Mouse (Mus musculus) ovary, postnatal 14 days (tissue): ENCODE measurements at regions not wholly inside any gene's neighbourhood (a gene's known extent, or its start where the extent isn't known, plus 50 kb on each side); places are given as distances from the start of the nearest gene placed in this dataset.
"Not testable (repeated sequence)": the region's sequence is repeated elsewhere in the genome, so short reads cannot be mapped to it uniquely, and the experiment has no call there.

ENCODE experiments used
- DNase-seq: peaks from one replicate; pipeline ENCODE4 v3.0.0; 2022; ENCODE audit warnings: low spot score

DNA sequence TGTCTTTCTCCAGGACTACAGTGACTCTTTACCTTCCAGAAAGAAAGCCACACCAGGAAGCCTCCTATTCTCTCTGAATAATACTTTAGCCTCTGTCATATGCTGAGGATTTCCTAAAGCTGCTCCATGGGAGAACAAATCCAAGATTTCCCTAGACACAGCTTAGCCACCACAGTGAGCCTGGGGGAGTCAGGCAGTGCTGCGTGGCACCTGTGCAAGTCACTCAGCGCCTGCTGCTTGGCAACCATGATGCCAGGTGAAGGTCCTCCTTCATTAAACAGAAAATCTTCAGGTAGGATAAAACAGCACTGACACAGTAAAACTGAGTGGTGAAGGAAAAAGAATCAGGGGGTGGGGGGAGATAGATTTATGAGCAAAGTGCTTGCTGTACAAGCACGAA lies 109.9 kb upstream of the Gadl1 start:
- no peak for DNase-seq

DNA sequence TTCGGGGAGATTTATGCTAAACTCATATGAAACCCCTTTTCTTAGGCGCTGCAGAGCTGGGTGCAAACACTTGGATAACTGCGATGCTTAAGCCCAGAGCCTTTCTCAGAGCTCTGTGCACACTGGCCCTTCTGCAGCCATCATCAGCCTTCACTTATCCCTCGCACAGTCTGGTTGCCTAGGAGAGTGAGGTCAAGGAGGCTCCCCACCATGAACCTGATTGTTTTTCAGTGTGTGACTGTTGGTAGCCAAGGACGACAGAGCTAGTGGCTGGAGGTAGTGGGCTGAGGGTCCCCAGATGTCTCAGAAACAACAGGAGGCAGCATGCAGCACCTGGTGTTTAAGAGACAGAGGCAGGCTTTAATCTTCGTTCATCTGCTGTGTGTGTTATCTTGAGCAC lies 108.6 kb upstream of the Gadl1 start:
- no peak for DNase-seq

DNA sequence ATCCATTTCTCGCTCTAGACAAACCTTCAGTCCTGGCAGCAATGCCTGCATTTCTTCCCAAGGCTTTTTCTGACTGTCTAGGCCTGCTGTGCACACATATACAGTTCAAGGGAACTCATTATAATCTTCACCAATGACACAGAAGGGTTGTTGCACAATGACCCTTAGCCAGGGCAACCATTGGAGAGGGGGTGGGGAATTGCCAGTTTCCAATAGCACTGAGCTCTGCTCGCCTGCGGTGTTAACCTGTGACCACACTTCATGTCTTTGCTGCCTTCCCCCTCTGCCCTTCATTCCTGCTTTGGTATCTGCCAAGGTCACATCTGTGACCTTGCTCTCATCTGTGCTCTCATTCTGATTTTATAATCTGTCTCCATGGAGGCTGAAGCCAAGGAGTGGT lies 106.2 kb upstream of the Gadl1 start:
- DNase-seq = no peak

DNA sequence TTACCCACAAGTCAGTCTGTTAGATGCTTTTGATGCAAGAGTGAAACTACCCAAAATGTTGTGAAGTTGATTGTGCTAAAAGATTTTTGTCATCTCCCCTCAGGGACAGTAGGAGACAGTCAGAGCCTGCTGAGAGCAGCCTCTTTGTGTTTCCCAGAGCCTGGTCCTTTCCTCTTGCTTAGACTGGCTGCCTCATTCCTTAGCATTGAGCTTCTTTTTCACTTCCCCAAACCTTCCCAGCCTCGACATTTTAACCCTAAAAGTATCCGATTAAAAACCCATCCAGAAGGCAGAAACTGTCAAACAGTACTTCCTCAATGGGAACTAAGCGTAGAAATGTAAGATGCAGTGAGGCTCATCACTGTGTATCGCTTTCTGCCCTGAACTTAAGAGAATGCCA lies 104.0 kb upstream of the Gadl1 start:
- no peak for DNase-seq

DNA sequence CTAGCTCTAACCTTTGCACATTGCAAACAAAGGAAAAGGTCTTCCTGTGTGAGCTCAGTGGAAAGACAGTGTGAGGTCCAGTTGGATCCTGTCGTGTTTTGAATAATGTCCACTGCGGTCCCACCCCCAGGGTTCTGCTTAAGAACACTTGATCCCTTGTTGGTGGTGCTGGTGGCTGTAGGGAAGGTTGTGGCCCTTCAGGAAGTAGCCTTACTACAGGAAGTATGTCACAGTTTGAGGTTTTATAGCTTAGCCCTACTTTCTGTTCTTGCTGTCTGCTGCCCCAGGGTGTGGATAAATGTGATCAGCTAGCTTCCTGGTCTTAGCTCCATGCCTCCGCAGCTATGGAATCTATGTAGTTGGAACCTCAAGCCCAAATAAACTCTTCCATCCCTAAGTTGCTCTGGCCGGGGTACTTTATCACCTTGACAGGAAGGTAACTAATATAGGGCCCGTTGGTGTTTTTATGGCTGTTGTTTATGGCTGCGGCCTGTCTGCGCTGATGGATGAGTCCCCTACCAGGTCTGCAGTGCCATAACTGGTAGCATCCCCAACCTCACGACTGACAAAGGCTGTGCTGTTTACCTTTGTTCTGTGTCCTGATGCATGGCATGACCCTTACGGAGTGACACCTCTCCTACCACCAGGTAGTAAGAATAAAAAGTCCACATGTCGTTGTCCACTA lies 103.1 kb upstream of the Gadl1 start:
- DNase-seq = no peak

DNA sequence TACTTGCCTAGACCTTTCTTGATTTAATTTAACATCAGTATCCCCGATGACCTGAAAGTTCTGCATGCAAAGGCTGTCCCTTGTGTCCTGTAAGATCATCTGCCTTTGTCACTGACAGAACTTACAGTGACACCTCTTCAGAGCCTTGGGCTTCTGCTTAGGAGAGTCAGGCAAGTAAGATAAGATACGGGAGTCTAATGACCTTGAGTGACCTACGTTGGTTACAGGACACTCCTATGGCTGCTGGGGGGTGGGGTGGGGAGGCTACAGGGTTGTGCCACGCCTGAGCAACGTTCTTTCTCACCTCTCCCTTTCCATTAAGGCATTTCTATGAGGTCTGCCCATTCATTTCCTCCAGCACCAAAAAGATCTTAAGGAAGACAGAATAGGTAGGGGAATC lies 69.1 kb upstream of the Gadl1 start:
- DNase-seq = no peak

DNA sequence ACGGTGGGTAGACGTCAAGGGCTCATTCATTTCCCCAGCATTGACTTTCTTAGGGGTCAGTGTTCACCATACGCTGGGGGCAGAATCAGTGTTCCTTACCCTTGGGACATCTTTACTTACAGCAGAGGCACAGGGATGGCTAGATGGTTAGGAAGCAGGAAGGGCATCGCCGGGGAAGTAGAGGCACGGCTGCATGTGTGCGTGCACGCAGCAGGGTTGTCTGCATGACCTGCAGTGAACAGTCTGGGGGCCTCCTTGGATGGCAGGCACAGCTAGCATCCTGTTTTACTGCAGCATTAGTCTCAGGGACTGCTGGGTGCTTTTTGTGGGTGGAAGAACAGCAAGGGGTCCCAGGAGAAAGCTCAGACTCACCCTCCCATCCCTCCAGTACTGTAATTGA lies 68.5 kb upstream of the Gadl1 start:
- DNase-seq = no peak

DNA sequence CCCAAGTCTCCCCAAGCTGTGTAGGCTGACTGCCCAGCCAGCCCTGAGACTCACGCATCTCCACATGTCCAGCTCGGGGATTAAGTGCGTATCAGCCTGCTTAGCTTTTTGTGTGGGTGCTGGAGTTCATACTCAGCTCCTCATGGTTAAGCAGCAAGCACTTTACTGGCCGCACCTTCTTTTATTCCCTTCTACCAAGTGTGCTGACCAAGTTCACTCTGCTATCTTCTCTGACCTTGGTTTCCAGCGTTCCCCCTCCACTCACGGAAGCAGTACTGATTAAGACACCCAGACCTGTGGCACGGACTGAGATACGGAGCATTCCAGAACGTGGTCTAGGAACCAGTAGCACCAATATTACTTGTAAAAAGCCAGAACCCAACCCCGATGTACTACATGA lies 67.6 kb upstream of the Gadl1 start:
- no peak for DNase-seq

DNA sequence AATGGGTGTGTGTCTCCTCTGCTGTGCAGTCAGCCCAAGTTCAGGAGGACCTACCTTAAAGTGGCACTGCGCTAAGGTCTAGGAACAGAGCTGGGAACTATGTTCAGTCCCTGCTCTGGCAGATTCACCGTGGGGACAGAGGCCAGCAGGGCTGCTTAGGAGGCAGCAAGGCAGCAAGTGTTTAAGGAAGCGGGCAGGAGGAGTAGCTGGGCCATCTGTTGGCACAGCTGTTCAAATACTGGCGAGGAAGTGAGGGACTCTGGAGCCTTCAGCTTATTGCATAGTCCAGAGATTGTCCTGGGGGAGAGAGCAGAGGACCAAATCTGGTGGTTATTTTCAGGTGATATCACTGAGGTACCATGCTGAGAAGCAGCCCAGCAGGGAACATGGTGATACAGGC lies 64.9 kb upstream of the Gadl1 start:
- DNase-seq = no peak

DNA sequence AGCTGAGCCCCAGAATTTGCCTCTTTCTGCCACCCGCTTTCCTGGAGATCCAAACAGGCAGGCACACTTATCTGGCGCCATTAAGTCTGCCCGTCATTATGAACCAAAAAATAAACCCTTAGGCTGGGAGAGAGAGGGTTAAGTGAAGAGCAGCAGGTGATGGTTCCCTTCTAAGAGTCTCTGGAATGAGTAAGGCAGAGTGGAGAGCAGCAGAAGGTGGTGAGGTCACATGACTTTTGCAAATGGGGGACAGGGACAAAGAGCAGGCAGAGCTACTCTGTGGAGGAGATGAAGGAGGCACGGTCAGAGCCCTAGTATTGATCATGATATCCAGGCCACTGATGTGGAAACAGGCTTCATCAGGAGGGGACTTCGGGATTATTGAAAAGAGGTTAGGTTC lies 64.2 kb upstream of the Gadl1 start:
- no peak for DNase-seq

DNA sequence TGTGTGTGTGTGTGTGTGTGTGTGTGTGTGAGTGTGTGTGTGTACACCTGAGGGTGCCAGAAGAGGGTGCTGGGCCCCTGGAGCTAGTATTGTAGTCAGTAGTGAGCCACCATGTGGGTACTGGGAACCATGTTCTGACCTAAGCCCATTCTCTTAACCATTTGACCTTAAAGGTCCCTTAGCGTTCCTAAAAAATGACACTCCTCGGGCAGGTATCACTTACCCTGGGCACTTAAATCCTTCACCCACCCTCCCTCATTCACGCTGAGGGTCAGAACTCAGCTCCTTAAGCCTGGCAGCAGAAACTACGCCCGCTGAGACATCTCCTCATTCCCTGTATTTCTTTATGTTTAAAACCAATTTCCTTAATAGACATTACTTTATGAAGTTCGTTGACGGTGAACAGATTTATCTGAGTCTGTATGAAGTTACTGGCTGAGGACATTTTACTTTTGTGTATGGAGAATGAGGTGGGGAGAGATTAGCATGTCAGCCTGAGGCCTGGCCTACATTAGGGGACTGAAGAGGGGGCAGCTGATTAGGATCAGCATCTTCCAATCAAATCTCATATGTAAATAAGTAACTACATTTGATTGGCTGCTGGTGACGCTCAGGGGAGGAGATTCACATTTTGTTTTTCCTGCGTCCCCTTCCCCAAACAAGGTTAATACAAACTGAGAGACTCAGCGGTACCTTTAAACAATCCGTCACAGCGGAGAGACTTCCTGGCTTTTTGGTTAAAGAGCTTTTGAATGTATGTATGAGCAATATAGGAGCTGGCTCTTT lies 61.8 kb upstream of the Gadl1 start:
- no peak for DNase-seq

DNA sequence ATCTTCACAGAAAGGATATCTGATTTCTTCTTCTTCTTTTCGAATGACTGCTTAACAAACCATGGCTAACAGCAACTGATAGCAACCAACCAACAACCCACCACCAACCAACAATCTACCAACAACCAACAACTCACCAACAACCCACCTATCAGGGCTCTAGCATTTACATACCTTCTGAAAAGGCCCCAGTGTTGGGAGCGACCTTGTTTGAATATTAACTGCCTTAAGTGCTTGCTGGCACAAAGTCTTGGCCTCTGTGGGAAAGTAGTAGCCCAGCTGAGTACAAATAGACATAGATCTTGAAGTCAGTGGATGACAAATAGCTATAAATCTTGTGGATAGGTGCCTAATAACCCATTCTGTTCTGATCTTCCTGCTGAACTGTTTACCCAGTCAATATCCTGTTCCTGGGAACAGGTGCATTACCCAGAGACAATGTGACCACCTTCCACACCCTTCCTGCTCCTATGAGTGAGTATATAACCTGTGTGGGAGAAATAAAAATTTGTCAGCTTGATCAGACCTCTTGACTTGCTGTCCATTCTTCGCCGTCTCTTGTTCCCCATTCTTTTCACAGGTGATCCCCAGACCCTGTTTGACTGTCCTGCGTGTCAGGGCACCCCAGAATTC lies 55.9 kb upstream of the Gadl1 start:
- DNase-seq = not testable (repeated sequence)

DNA sequence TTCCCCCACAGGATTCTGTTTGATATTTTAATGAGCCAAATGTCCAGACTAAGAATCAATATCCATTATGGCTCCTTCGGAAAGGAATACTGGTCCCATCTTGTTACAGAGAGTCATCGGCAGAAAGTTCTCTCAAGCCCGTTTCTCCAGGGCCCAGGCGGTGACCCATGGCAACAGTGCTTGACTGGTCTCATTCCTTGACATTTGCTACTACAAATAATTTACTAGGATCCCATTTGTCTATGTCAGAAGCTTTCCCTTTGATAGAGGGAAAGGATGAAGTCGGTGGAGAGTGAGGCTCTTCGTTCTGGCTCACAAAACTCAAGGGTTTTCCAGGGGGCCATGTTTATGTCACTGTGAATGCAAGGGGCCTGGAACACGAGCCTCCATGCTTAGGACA lies 52.0 kb upstream of the Gadl1 start:
- DNase-seq = no peak

DNA sequence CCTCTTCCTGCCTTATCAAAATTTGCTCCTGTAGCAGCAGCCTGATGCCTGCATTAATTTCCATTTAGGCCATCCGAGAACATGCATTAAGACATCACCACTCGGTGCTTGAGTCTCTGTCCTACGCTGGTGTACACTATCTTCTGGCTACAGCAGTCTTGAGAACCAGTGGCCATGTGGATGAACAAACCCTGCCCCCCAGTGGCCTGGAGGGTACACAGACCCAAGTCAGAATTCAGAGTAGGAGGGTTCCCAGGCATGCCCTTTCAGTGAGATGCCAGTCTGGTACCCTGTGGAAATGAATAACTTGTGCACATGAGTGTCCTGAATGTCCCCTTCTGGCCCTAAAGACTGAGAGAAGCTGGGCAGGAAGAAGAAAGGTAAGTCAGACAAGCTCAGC lies 50.4 kb upstream of the Gadl1 start:
- DNase-seq = no peak
